Mouse (Mus musculus) layer of hippocampus, postnatal 10 days (tissue): ENCODE measurements around the gene Zfp609. TPM values are rescaled to one million over a fixed set of nuclear protein-coding genes. Genes with fewer than 3 reads are reported as not detected.
A peak's percentile ranks its signal among the peaks of the same experiment; 100 is the strongest.

ENCODE experiments used
- DNase-seq, 2 experiments: peaks; one replicate each; pipeline ENCODE4 v3.0.0; 2021; ENCODE audit warnings: low spot score in 2 of 2
- total RNA-seq, 2 experiments: library from RNA; stranded (reverse); gene quantifications; 2 replicates each; pipeline ENCODE4 v1.2.3; 2021

The Zfp609 gene
- total RNA-seq, 2 experiments from 2014 or later = 49.1 to 51.0 TPM

DNA sequence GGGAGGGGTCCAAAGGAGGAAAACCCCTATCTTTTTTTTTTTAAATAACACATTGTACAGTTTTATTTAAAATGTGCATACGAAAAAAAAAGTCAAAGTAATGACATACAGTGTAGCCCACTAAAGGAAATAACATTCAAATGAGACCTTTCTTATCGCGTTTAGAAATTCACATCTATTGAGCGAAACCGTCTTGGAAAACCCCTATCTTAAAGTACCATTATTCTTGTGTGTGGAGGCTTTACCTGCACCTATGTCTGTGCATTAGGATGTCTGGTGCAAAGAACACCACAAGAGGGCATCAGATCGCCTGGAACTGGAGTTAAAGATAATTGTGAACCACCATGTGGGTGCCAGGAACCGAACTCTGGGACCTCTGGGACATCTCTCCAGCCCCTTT lies 53.6 kb downstream of the Zfp609 start:
- no peak for DNase-seq

GRCm38 (mm10) chr9:65771011-65771664 lies 56.2 kb downstream of the Zfp609 start:
- DNase-seq = no peak

DNA sequence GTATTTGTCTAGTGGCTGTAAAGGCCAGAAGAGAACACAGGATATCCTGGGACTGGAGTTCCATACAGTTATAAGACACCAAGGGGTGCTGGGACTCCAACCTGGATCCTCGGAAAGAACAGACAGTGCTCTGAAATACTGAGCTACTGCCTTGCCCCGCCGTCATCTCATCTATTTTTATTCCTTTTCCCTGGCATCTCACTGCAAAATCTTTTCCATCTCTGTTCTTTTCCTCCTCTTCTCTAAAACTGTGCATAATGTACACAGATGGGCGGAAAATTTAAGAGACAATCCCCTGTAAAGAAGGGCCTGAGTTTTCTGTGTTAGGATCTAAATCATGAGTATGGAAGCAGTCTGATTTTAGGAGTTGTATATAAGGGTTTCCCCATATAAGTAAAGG lies 64.6 kb downstream of the Zfp609 start:
- DNase-seq = no peak

- DNase-seq = no peak
Observed at GRCm38 (mm10) chr9:65759992-65760391, 67.4 kb downstream of the Zfp609 start.

DNA sequence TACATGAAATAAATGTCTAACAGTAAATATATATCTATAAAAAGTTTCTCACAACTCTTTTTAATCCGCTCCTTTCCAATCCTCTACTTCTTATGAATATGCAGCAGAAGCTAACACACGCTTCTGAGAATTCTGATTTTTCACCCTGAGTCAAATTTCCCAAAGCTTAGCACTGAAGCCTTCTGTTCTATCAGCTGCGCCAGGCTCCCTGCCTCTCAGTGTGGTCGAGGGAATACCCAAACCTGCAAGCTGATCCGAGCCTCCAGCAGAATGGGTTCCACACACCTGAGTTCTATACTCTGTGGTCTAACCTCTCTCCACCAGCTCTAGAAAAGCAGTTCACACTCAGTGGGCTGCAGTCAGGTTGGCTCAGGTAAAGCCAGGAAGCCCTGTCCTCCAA lies 68.1 kb downstream of the Zfp609 start:
- no peak for DNase-seq

GRCm38 (mm10) chr9:65757826-65758225 lies 69.5 kb downstream of the Zfp609 start:
- DNase-seq = no peak

DNA sequence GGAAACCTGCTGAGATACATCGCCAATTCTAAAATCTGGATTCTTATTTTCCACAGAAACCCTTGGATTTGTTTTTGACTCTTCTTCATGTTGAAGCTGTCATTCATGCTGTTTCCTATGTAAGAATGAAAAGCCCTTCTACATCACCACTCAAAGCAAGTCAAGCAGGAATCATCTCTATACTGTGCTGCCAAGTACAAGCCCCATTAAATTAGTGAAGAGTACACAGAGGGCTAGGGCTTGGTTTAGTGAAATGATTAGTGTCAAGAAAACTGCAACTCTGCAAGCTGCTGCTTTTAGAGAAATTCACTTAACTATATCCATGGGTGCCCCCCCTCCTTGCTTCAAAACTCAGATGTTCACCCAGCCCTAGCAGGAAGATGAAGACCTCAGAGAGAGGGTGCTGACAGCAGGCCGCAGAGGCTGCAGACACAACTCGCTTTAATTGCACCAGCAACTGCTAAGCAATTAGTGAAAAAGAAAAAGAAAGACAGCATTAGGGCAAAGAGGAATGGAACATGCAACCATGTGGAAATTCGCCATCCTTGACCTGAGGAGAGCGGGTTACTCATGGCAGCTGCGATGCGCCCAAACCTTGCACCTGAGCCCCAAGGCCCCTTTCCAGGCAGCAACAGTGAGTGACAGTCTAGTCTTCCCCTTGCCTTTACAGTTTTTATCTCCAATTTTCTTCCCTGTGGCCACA lies 71.5 kb downstream of the Zfp609 start:
- no peak for DNase-seq

DNA sequence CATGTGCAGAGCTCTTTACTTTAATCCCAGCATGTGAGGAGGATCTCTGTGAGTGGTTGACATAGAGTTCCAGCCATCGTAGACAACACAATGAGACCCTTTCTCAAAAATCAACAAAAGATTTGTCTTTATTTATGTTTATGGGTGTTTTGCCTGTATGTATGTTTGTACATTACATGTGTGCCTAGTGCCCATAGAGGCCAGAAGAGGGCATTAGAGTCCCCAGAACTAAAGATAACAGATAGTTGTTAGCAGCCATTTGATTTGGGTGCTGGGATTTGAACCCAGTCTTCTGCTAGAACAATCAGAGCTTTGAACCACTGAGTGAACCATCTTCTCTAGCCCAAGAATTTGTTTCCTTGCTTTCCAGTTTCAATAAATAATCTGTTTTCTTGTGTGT lies 72.2 kb downstream of the Zfp609 start:
- DNase-seq = no peak

GRCm38 (mm10) chr9:65752632-65753031 lies 74.7 kb downstream of the Zfp609 start:
- no peak for DNase-seq

DNA sequence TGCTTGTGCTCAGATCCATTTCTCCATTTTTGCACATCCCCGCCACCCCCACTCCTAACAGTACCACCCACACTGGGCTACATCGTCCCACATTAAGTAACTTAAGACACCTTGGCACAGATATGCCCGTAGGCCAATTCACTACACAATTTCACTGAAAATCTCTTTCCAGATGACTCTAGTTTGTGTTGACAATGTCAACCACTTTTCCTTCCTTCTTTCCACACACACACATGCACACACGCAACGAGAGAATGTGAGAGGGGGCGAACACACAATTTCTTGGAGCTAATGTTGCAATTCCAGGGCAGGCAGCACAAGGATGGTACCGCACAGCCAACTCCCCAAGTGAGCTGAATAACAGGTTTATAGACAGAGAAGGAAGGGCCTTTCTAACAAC lies 75.5 kb downstream of the Zfp609 start:
- no peak for DNase-seq

GRCm38 (mm10) chr9:65748102-65748501 lies 79.3 kb downstream of the Zfp609 start:
- no peak for DNase-seq

DNA sequence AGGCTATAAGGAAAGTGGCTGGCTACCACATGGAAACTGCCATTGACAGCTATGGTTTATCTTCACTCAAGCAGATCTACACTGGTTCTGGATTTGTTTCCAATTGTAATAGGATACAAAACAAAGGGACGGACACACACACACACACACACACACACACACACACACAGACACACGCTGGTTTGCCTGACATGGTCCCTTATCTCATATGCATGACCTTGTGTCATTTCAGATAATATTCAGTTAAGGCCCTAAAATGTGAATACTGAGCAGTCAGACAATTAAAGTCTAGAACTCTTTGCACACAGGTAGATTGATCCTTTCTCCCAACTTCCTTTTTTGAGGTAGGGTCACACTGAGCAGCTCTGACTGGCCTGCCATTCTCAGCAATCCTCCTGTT lies 80.9 kb downstream of the Zfp609 start:
- DNase-seq = no peak

GRCm38 (mm10) chr9:65745456-65745855 lies 81.9 kb downstream of the Zfp609 start:
- no peak for DNase-seq

DNA sequence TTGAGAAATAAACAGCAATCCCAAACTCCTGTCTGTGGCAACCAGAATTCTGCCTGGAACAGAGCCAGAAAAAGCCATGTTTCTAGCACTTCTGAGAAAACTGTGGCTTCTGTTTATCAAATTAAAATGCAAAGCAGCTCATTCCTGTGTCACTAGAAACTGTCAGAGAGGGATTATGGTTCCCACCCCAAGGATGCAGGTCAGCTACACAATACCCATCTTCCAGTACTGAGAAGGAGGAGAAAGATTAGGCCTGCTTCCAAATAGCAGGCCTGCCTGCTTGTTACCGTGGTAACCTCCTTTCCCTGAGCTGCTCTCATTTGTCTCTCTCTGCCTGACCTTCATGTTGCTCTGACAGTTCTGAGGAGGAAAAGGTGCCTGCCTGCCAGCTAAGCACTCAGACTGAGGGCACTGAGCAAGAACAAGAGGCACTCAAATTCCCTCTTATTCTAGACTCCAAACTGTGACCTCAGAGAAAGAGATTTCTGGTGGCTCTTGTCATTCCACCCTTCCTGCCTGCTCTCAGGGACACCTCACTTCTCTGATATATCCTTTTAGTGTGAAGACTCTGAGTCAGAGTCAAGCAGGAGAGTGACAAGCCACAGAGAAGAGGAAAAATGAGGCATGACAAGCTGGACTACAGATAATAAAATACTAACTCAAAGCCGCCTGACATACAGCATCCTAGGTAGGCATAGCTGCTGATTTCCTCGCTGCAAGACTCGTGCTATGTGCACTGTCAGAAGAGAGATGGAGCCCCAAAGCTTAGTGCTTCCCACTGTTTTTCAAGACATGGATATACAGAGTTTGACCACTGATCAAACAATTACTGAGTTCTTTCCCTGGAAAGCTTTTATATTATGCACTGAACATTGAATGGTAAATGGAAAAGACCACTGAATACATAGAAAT lies 82.9 kb downstream of the Zfp609 start:
- DNase-seq = peak; percentile 61 to 63

GRCm38 (mm10) chr9:65743809-65744170 lies 83.6 kb downstream of the Zfp609 start:
- DNase-seq = no peak

DNA sequence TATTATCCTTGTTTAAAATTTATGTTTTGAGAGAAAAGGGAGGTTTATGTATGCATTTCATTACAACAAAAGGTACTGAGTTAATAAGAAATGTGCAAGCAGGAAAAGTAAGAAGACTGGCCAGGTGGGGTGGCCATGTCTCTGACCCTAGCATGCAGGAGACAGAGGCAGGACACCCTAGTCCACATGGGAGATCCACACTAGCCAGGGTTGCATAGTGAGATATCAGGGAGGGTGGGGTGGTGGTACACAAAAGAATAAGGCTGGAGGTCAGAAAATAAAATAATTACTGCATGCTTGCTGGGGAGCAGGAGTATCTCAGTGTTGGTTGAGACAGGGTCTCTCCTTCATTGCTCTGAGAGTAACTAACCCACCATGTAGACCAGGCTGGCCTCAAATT lies 84.0 kb downstream of the Zfp609 start:
- no peak for DNase-seq

DNA sequence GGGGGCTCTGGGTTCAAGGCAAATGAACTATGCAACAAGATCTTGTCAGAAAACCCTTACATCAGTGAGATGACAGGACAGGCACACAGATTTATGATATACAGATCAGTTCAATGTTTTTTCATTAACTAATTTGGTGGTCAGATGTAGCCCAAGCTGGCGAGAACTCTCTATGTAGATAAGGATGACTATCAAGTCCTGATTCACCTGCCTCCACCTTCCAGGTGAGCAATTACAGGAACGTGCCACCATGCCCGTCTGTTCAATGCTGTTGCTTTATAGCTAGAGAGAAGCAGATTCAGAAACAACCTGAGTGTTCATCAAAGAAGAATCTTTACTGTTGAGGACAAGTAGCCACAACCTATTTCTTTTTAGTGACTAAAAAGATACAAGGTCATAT lies 84.6 kb downstream of the Zfp609 start:
- DNase-seq = no peak

- DNase-seq = no peak
Observed at GRCm38 (mm10) chr9:65741066-65741852, 86.1 kb downstream of the Zfp609 start.

DNA sequence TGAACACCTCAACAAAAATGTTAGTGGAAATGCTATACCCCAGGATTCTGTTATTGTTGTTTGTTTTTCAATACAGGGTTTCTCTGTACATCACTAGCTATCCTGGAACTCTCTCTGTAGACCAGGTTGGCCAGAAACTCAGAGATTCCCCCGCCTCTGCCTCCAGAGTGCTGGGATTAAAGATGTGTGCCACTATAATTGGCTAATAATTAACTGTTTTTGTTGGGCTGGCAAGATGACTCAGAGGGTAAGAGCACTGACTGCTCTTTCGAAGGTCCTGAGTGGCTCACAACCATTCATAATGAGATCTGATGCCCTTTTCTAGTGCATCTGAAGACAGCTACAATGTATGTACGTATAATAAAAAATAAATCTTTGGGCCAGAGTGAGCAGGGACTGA lies 92.4 kb downstream of the Zfp609 start:
- DNase-seq = no peak

DNA sequence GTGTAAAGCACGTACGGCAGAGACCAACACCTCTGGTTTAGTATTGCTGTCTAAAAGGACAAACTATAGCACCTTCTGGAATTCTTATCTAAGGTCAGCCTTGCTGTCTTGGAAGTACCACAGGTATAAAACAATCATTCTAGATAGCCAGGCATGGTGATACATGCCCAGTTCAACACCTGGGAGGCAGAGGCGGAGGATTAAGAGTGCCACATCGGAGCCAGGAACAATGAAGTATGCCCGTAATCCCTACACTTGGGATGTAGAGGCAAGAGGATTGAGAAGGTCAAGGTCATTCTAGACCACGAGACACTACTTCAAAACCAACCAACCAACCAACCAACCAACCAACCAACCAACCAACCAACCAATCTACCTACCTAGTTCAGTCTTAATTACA lies 98.8 kb downstream of the Zfp609 start:
- no peak for DNase-seq

GRCm38 (mm10) chr9:65727491-65727890 lies 99.9 kb downstream of the Zfp609 start:
- DNase-seq = no peak
